Mouse (Mus musculus) CH12.LX (cell line): ENCODE measurements at regions not wholly inside any gene's neighbourhood (a gene's known extent, or its start where the extent isn't known, plus 50 kb on each side); places are given as distances from the start of the nearest gene placed in this dataset.

ENCODE experiments used
- DNase-seq: peaks from one replicate; pipeline ENCODE4 v3.0.0-alpha.2; 2013; ENCODE audit errors: extremely low read depth
- H3K27ac ChIP-seq: 2 replicates; pipeline ENCODE4 v1.5.1; 2012; ENCODE audit warnings: low read depth, mild to moderate bottlenecking, control low read depth, moderate library complexity; ENCODE audit not compliant: insufficient read depth
- H3K27me3 ChIP-seq: replicated peaks from 2 replicates; pipeline ENCODE3; 2012; ENCODE audit warnings: inconsistent platforms
- H3K36me3 ChIP-seq, 2 experiments: replicated peaks in 1 of 2; 2 replicates each; pipeline versions ENCODE3 to v1.6.1; 2012; ENCODE audit warnings: inconsistent platforms in 1 of 2, low read length in 1 of 2, mild to moderate bottlenecking in 1 of 2, mixed read lengths in 1 of 2, moderate library complexity in 1 of 2; ENCODE audit not compliant: control insufficient read depth in 1 of 2, insufficient read depth in 1 of 2
- H3K4me1 ChIP-seq, 2 experiments: 2 replicates each; pipeline ENCODE4 v1.6.1; 2012; ENCODE audit warnings: inconsistent platforms in 1 of 2, moderate library complexity in 1 of 2; ENCODE audit not compliant: insufficient read depth in 2 of 2, control insufficient read depth in 1 of 2
- H3K4me2 ChIP-seq: 2 replicates; pipeline ENCODE4 v1.6.1; 2012; ENCODE audit warnings: low read depth, mild to moderate bottlenecking, control low read depth; ENCODE audit not compliant: poor library complexity, insufficient read depth, severe bottlenecking
- H3K4me3 ChIP-seq, 3 experiments: fragments of 150-350 bp in 1 of 3; sonication (generic) in 1 of 3; replicated peaks in 1 of 3; 2 replicates each; pipeline versions ENCODE3 to v1.5.1; 2011 to 2012; ENCODE audit warnings: low read depth in 2 of 3, low read length in 2 of 3, mild to moderate bottlenecking in 2 of 3, moderate library complexity in 2 of 3, control low read depth in 1 of 3, improper control_type of control experiment in 1 of 3, inconsistent platforms in 1 of 3, mixed read lengths in 1 of 3; ENCODE audit not compliant: poor library complexity in 1 of 3
- H3K79me2 ChIP-seq: replicated peaks from 2 replicates; pipeline ENCODE4 v1.6.1; 2012; ENCODE audit warnings: mild to moderate bottlenecking, moderate library complexity; ENCODE audit not compliant: control insufficient read depth, poor library complexity, insufficient read depth, severe bottlenecking; ENCODE audit errors: extremely low read depth
- H3K9ac ChIP-seq: 2 replicates; pipeline ENCODE4 v1.6.1; 2012; ENCODE audit warnings: low read depth, mild to moderate bottlenecking, control low read depth, moderate library complexity; ENCODE audit not compliant: insufficient read depth
- H3K9me3 ChIP-seq: replicated peaks from 2 replicates; pipeline ENCODE3; 2012; ENCODE audit warnings: low read length, inconsistent platforms, mixed read lengths
- CTCF ChIP-seq, 2 experiments: IDR thresholded peaks in 1 of 2; conservative IDR thresholded peaks in 1 of 2; 2 replicates each; pipeline ENCODE4 v1.5.1; 2011 to 2012; ENCODE audit warnings: low read depth in 2 of 2, low read length in 2 of 2, improper control_type of control experiment in 1 of 2, inconsistent platforms in 1 of 2, mild to moderate bottlenecking in 1 of 2, moderate library complexity in 1 of 2
- E2F4 ChIP-seq: IDR thresholded peaks from 2 replicates; pipeline ENCODE4 v1.6.1; 2011; ENCODE audit warnings: low read depth, low read length, improper control_type of control experiment; ENCODE audit not compliant: insufficient replicate concordance
- ELF1 ChIP-seq: IDR thresholded peaks from 2 replicates; pipeline ENCODE4 v1.6.1; 2014; ENCODE audit warnings: low read depth, mild to moderate bottlenecking, inconsistent platforms, low read length, improper control_type of control experiment
- EP300 ChIP-seq: IDR thresholded peaks from 2 replicates; pipeline ENCODE4 v1.6.1; 2011; ENCODE audit warnings: low read length, improper control_type of control experiment
- GABPA ChIP-seq: IDR thresholded peaks from 2 replicates; pipeline ENCODE4 v1.6.1; 2012; ENCODE audit warnings: low read depth, low read length, improper control_type of control experiment, inconsistent platforms; ENCODE audit not compliant: insufficient replicate concordance
- MAZ ChIP-seq: IDR thresholded peaks from 2 replicates; pipeline ENCODE4 v1.6.1; 2012; ENCODE audit warnings: low read depth, mild to moderate bottlenecking, inconsistent platforms, low read length, improper control_type of control experiment, moderate library complexity
- MEF2A ChIP-seq: IDR thresholded peaks from 2 replicates; pipeline ENCODE4 v1.6.1; 2014; ENCODE audit warnings: low read depth, mild to moderate bottlenecking, inconsistent platforms, low read length, improper control_type of control experiment, borderline replicate concordance
- MXI1 ChIP-seq: IDR thresholded peaks from 2 replicates; pipeline ENCODE4 v1.6.1; 2011; ENCODE audit warnings: mild to moderate bottlenecking, low read depth, low read length, improper control_type of control experiment
- MYC ChIP-seq: IDR thresholded peaks from 2 replicates; pipeline ENCODE4 v1.6.1; 2011; ENCODE audit warnings: low read depth, mild to moderate bottlenecking, improper control_type of control experiment, low read length
- NRF1 ChIP-seq: IDR thresholded peaks from 2 replicates; pipeline ENCODE4 v1.6.1; 2014; ENCODE audit warnings: low read depth, mild to moderate bottlenecking, inconsistent platforms, low read length, improper control_type of control experiment, moderate library complexity
- PAX5 ChIP-seq: IDR thresholded peaks from 2 replicates; pipeline ENCODE4 v1.6.1; 2012; ENCODE audit warnings: low read length, inconsistent platforms, mixed read lengths
- POLR2A ChIP-seq: IDR thresholded peaks from 2 replicates; pipeline ENCODE4 v1.6.1; 2011; ENCODE audit warnings: low read depth, mild to moderate bottlenecking, improper control_type of control experiment, low read length
- RAD21 ChIP-seq: IDR thresholded peaks from 2 replicates; pipeline ENCODE4 v1.6.1; 2011; ENCODE audit warnings: low read depth, mild to moderate bottlenecking, low read length, improper control_type of control experiment, moderate library complexity
- RCOR1 ChIP-seq: conservative IDR thresholded peaks from 2 replicates; pipeline ENCODE4 v1.6.1; 2012; ENCODE audit warnings: low read depth, mild to moderate bottlenecking, inconsistent platforms, low read length, improper control_type of control experiment
- SMC3 ChIP-seq: IDR thresholded peaks from 2 replicates; pipeline ENCODE4 v1.6.1; 2011; ENCODE audit warnings: low read depth, low read length, improper control_type of control experiment
- TCF12 ChIP-seq: IDR thresholded peaks from 2 replicates; pipeline ENCODE4 v1.6.1; 2014; ENCODE audit warnings: low read depth, mild to moderate bottlenecking, inconsistent platforms, low read length, improper control_type of control experiment
- UBTF ChIP-seq: IDR thresholded peaks from 2 replicates; pipeline ENCODE4 v1.6.1; 2012; ENCODE audit warnings: low read depth, mild to moderate bottlenecking, inconsistent platforms, low read length, improper control_type of control experiment, moderate library complexity
- ZC3H11A ChIP-seq: IDR thresholded peaks from 2 replicates; pipeline ENCODE4 v1.6.1; 2012; ENCODE audit warnings: low read depth, mild to moderate bottlenecking, inconsistent platforms, low read length, improper control_type of control experiment
- ZMIZ1 ChIP-seq: IDR thresholded peaks from 2 replicates; pipeline ENCODE4 v1.6.1; 2012; ENCODE audit warnings: low read depth, mild to moderate bottlenecking, inconsistent platforms, low read length, improper control_type of control experiment
- dilution Hi-C: fragments of 300-500 bp; cut with MboI; formaldehyde crosslinking; loops from 2 replicates; pipeline ENCODE4 v1.14.3; 2020; ENCODE audit warnings: low sequenced_read_pairs; ENCODE audit not compliant: extremely low pct_unique_long_range_greater_than_20kb, extremely low pct_ligation_motif_present
- in situ Hi-C: fragments of 300-500 bp; cut with MboI; formaldehyde crosslinking; loops from 3 replicates; pipeline ENCODE4 v1.14.3; 2019; ENCODE audit warnings: low sequenced_read_pairs, low pct_ligation_motif_present, low pct_unique_long_range_greater_than_20kb, mixed read lengths

DNA sequence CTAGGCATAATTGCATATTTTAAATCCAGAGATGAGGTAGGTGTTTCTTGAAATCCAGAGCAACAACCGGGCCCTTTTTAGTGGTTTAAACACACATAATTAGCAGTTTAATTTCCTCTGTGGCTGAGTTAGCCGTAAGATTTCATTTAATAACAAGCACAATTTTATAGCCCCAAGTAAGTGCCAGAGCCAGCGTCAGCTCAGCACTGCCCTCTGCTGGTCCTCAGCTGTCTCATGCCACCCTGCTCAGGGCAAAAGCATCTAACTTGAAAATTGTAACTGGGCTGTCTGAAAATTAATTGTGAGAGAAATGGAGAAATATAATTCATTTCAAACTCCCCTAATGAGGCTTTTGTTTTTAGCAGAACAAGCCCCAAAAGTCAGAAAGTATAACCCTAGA lies 437.7 kb upstream of the Tle4 start:
- dilution Hi-C loops (no loop called here), in situ Hi-C loops (loop anchor here (25.0 kb wide), 2 partner anchors 648 to 1048 kb away; no protein-coding TSS in a partner anchor)

DNA sequence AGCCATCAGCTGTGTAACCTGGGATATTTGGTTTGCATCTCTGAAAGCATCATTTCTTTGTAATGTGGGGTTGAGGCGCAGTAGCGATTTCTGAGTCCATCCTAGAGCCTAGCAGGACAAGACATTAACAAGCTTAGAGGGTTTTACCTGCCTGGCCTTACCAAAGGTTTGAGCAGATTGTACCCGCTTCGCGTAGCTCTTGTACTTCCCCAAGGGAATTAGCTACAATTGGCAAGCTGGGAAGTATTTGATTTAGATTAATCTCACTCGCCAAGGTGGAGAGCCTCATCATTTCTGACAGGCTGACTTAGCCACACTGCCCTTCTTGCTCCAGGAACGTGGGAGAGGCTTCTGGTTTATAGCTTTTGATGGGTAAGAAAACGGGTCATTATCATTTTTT lies 436.1 kb upstream of the Tle4 start:
- in situ Hi-C loops = loop anchor here (25.0 kb wide), 2 partner anchors 647 to 1047 kb away; no protein-coding TSS in a partner anchor
- dilution Hi-C loops = no loop called here
- H3K9ac ChIP-seq = no peak overlapping the region
- H3K79me2 ChIP-seq = no peaks in the 10 kb centered on the region
- H3K27me3 ChIP-seq = no peaks in the 10 kb centered on the region
- peaks cover 2 to 4% of the 10 kb centered on the region in 2 experiments; a peak in 2 of 4 replicates for H3K4me1 ChIP-seq
- DNase-seq = no peak
- H3K9me3 ChIP-seq = no peaks in the 10 kb centered on the region
- no peak overlapping the region for H3K4me2 ChIP-seq
- no peak overlapping the region for H3K4me3 ChIP-seq
- no peaks in the 10 kb centered on the region for H3K36me3 ChIP-seq
- TF ChIP-seq RCOR1 = no peak
- TF ChIP-seq ZC3H11A = no peak
- no peak for TF ChIP-seq ZMIZ1
- no peak for TF ChIP-seq TCF12
- TF ChIP-seq NRF1 = no peak
- H3K27ac ChIP-seq = no peak overlapping the region

More for the DNA sequence above, 437.7 kb upstream of the Tle4 start:
- H3K9ac ChIP-seq = no peak overlapping the region
- peak; percentile 64 for DNase-seq
- H3K27ac ChIP-seq = no peak overlapping the region
- H3K79me2 ChIP-seq = no peaks in the 10 kb centered on the region
- H3K4me3 ChIP-seq = no peak overlapping the region
- H3K4me1 ChIP-seq = peaks cover 0 to 4% of the 10 kb centered on the region in 2 experiments; a peak in 1 of 4 replicates
- H3K36me3 ChIP-seq = no peaks in the 10 kb centered on the region
- no peak for TF ChIP-seq MAZ
- TF ChIP-seq CTCF (conservative IDR thresholded peaks at IDR 0.05 in 1 of 2, IDR thresholded peaks at IDR 0.05 in 1 of 2; ENCODE audit: low read depth in 2 of 2, low read length in 2 of 2) = peak; percentile 84 to 85
- TF ChIP-seq E2F4 = no peak
- no peak for TF ChIP-seq UBTF
- TF ChIP-seq ELF1 = no peak
- TF ChIP-seq ZC3H11A = peak; percentile 56
- peak; percentile 85 for TF ChIP-seq SMC3
- TF ChIP-seq RAD21 = peak; percentile 82
- no peak overlapping the region for H3K4me2 ChIP-seq
- H3K9me3 ChIP-seq = no peaks in the 10 kb centered on the region
- no peaks in the 10 kb centered on the region for H3K27me3 ChIP-seq

DNA sequence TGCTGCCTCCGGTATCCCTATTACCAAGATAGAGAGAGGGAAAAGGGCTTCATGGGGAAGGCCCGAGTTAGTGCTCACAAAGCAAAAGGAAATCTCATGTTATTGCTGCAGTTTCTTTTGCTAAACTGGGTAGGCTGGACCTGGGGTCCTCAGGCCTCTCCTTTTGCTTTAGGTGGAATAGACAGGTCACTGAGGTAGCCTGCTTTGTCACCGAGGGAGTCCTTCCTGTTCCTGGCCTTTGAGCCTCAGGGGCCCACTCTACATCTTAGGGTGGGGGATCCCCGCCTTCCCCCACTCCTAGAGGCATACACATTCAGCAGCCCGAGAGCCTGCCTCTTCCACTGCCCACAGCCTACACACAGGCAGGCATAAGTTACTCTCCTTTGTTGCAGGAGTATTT lies 435.5 kb upstream of the Tle4 start:
- no peak overlapping the region for H3K27ac ChIP-seq
- dilution Hi-C loops = no loop called here
- TF ChIP-seq ZMIZ1 (no peak), GABPA (no peak), PAX5 (no peak), MYC (no peak), POLR2A (no peak), MXI1 (no peak), MEF2A (no peak), EP300 (no peak)
- TF ChIP-seq, all 38 proteins: peak for 0
- H3K4me3 ChIP-seq = no peak overlapping the region
- H3K36me3 ChIP-seq = no peaks in the 10 kb centered on the region
- H3K9ac ChIP-seq = no peak overlapping the region
- H3K4me2 ChIP-seq = no peak overlapping the region
- no peaks in the 10 kb centered on the region for H3K27me3 ChIP-seq
- H3K79me2 ChIP-seq = no peaks in the 10 kb centered on the region
- peaks cover 2 to 4% of the 10 kb centered on the region in 2 experiments; a peak in 2 of 4 replicates for H3K4me1 ChIP-seq
- no peaks in the 10 kb centered on the region for H3K9me3 ChIP-seq
- DNase-seq = no peak
- in situ Hi-C loops = loop anchor here (25.0 kb wide), 2 partner anchors 646 to 1046 kb away; no protein-coding TSS in a partner anchor
